Mouse (Mus musculus): ENCODE results near the gene Gcnt2.

Gene Gcnt2

GRCm38 (mm10) chr13:40859652-40860399, at the start of gene Gcnt2:
Gene Gcnt2, plus strand, starts transcription at chr13:40859754.
- no peak for DNase-seq (ENCODE audit: low spot score in 2 of 2)

- no peak for DNase-seq (ENCODE audit: low spot score in 2 of 2)
These were observed 38.9 kb upstream of the Gcnt2 start for GRCm38 (mm10) chr13:40820617-40821016.

- DNase-seq (ENCODE audit: low spot score in 2 of 2), result no peak
These were observed 37.6 kb upstream of the Gcnt2 start for GRCm38 (mm10) chr13:40821911-40822310.

- no peak for DNase-seq (ENCODE audit: low spot score in 2 of 2)
These were observed 18.3 kb upstream of the Gcnt2 start for GRCm38 (mm10) chr13:40841146-40841787.

GRCm38 (mm10) chr13:40842141-40842540, 17.4 kb upstream of the Gcnt2 start:
- DNase-seq (ENCODE audit: low spot score in 2 of 2), result no peak

- peak in 1 of 2 experiments; percentile 45 for DNase-seq (ENCODE audit: low spot score in 2 of 2)
These were observed 16.0 kb upstream of the Gcnt2 start for GRCm38 (mm10) chr13:40843418-40844067.

- DNase-seq (ENCODE audit: low spot score in 2 of 2), result no peak
These were observed 15.4 kb upstream of the Gcnt2 start for GRCm38 (mm10) chr13:40844144-40844543.

- DNase-seq (ENCODE audit: low spot score in 2 of 2), result no peak
These were observed 13.6 kb upstream of the Gcnt2 start for GRCm38 (mm10) chr13:40845951-40846350.

- no peak for DNase-seq (ENCODE audit: low spot score in 2 of 2)
These were observed 13.2 kb upstream of the Gcnt2 start for GRCm38 (mm10) chr13:40846375-40846774.

GRCm38 (mm10) chr13:40847898-40848297, 11.7 kb upstream of the Gcnt2 start:
- no peak for DNase-seq (ENCODE audit: low spot score in 2 of 2)

- no peak for DNase-seq (ENCODE audit: low spot score in 2 of 2)
These were observed 8.9 kb upstream of the Gcnt2 start for GRCm38 (mm10) chr13:40850686-40851085.

- no peak for DNase-seq (ENCODE audit: low spot score in 2 of 2)
These were observed 8.3 kb upstream of the Gcnt2 start for GRCm38 (mm10) chr13:40851281-40851680.

- DNase-seq (ENCODE audit: low spot score in 2 of 2), result no peak
These were observed 7.6 kb upstream of the Gcnt2 start for GRCm38 (mm10) chr13:40851961-40852360.

GRCm38 (mm10) chr13:40852791-40853190, 6.8 kb upstream of the Gcnt2 start:
- no peak for DNase-seq (ENCODE audit: low spot score in 2 of 2)

GRCm38 (mm10) chr13:40853842-40854241, 5.7 kb upstream of the Gcnt2 start:
- no peak for DNase-seq (ENCODE audit: low spot score in 2 of 2)

GRCm38 (mm10) chr13:40854451-40855058, 5.0 kb upstream of the Gcnt2 start:
- DNase-seq (ENCODE audit: low spot score in 2 of 2), result no peak

- no peak for DNase-seq (ENCODE audit: low spot score in 2 of 2)
These were observed 4.3 kb upstream of the Gcnt2 start for GRCm38 (mm10) chr13:40855266-40855665.

- no peak for DNase-seq (ENCODE audit: low spot score in 2 of 2)
These were observed 2.8 kb upstream of the Gcnt2 start for GRCm38 (mm10) chr13:40856786-40857185.

- no peak for DNase-seq (ENCODE audit: low spot score in 2 of 2)
These were observed 2.2 kb upstream of the Gcnt2 start for GRCm38 (mm10) chr13:40857281-40857818.

- no peak for DNase-seq (ENCODE audit: low spot score in 2 of 2)
These were observed 329 bp upstream of the Gcnt2 start for GRCm38 (mm10) chr13:40859225-40859624.

- DNase-seq (ENCODE audit: low spot score in 2 of 2), result no peak
These were observed 3.5 kb downstream of the Gcnt2 start for GRCm38 (mm10) chr13:40863006-40863405.

Data from spleen, postnatal 14 days (tissue).